Mouse (Mus musculus): ENCODE measurements around the gene Gramd1b.

- TF ChIP-seq CTCF (IDR thresholded peaks at IDR 0.05; ENCODE audit: insufficient read depth, low read depth, low read length) (no peak), POLR2A (IDR thresholded peaks at IDR 0.05; ENCODE audit: insufficient read depth, low read depth, low read length) (no peak)
Observed at GRCm38 (mm10) chr9:40399359-40399932, 131.7 kb downstream of the Gramd1b start.
